Mouse (Mus musculus) MEL (cell line): ENCODE data around the gene Psen1.

Experiments
- BHLHE40 ChIP-seq: IDR thresholded peaks from 2 replicates; pipeline ENCODE4 v1.6.1; 2012; ENCODE audit warnings: low read depth, mild to moderate bottlenecking, inconsistent platforms, low read length, improper control_type of control experiment, borderline replicate concordance
- CTCF ChIP-seq, 3 experiments: IDR thresholded peaks in 2 of 3; conservative IDR thresholded peaks in 1 of 3; 2 replicates each; pipeline ENCODE4 v1.5.1; 2011 to 2012; ENCODE audit warnings: low read length in 3 of 3, low read depth in 2 of 3, mild to moderate bottlenecking in 2 of 3, improper control_type of control experiment in 1 of 3, inconsistent platforms in 1 of 3, mixed read lengths in 1 of 3, moderate library complexity in 1 of 3; ENCODE audit not compliant: control insufficient read depth in 1 of 3, insufficient read depth in 1 of 3, poor library complexity in 1 of 3, severe bottlenecking in 1 of 3
- EP300 ChIP-seq, 2 experiments: IDR thresholded peaks; 2 replicates each; pipeline ENCODE4 v1.6.1; 2011; ENCODE audit warnings: improper control_type of control experiment in 2 of 2, low read length in 2 of 2, low read depth in 1 of 2, mild to moderate bottlenecking in 1 of 2
- ETS1 ChIP-seq: IDR thresholded peaks from 2 replicates; pipeline ENCODE4 v1.6.1; 2012; ENCODE audit warnings: low read depth, mild to moderate bottlenecking, inconsistent platforms, low read length, improper control_type of control experiment, moderate library complexity
- GABPA ChIP-seq: IDR thresholded peaks from 2 replicates; pipeline ENCODE4 v1.6.1; 2012; ENCODE audit warnings: low read depth, mild to moderate bottlenecking, inconsistent platforms, low read length, improper control_type of control experiment, moderate library complexity
- GATA1 ChIP-seq: IDR thresholded peaks from 2 replicates; pipeline ENCODE4 v1.6.1; 2011; ENCODE audit warnings: low read depth, low read length, improper control_type of control experiment
- KAT2A ChIP-seq: conservative IDR thresholded peaks from 2 replicates; pipeline ENCODE4 v1.6.1; 2012; ENCODE audit warnings: low read depth, low read length, improper control_type of control experiment, inconsistent platforms
- MYB ChIP-seq: IDR thresholded peaks from 2 replicates; pipeline ENCODE4 v1.6.1; 2011; ENCODE audit warnings: mild to moderate bottlenecking, low read depth, low read length, improper control_type of control experiment
- MYC ChIP-seq: IDR thresholded peaks from 2 replicates; pipeline ENCODE4 v1.6.1; 2011; ENCODE audit warnings: low read depth, mild to moderate bottlenecking, low read length, improper control_type of control experiment, moderate library complexity
- POLR2A ChIP-seq, 2 experiments: IDR thresholded peaks; 2 replicates each; pipeline ENCODE4 v1.6.1; 2011 to 2012; ENCODE audit warnings: low read length in 2 of 2, mild to moderate bottlenecking in 2 of 2, control low read depth in 1 of 2, improper control_type of control experiment in 1 of 2, low read depth in 1 of 2, moderate library complexity in 1 of 2; ENCODE audit not compliant: control insufficient read depth in 1 of 2, insufficient read depth in 1 of 2, poor library complexity in 1 of 2
- POLR2AphosphoS2 ChIP-seq: IDR thresholded peaks from 2 replicates; pipeline ENCODE4 v1.6.1; 2011; ENCODE audit warnings: low read length, improper control_type of control experiment
- RCOR1 ChIP-seq: IDR thresholded peaks from 2 replicates; pipeline ENCODE4 v1.6.1; 2012; ENCODE audit warnings: low read depth, mild to moderate bottlenecking, inconsistent platforms, low read length, improper control_type of control experiment
- TAL1 ChIP-seq: IDR thresholded peaks from 2 replicates; pipeline ENCODE4 v1.6.1; 2012; ENCODE audit warnings: mild to moderate bottlenecking, inconsistent platforms, low read length, moderate library complexity, mixed read lengths

GRCm38 (mm10) chr12:83721281-83721680 is 33.3 kb downstream of the Psen1 start:
- TF ChIP-seq CTCF (IDR thresholded peaks at IDR 0.05 in 2 of 3, conservative IDR thresholded peaks at IDR 0.05 in 1 of 3; ENCODE audit: control insufficient read depth in 1 of 3, insufficient read depth in 1 of 3, low read depth in 2 of 3, low read length in 3 of 3, poor library complexity in 1 of 3, severe bottlenecking in 1 of 3) (no peak), KAT2A (no peak), ETS1 (no peak), EP300 (IDR thresholded peaks at IDR 0.05; ENCODE audit: low read depth in 1 of 2, low read length in 2 of 2) (no peak), BHLHE40 (no peak), POLR2A (IDR thresholded peaks at IDR 0.05; ENCODE audit: control insufficient read depth in 1 of 2, insufficient read depth in 1 of 2, low read depth in 1 of 2, low read length in 2 of 2, poor library complexity in 1 of 2) (no peak), GATA1 (no peak), GABPA (no peak), TAL1 (no peak), MYB (no peak), RCOR1 (no peak), MYC (no peak), POLR2AphosphoS2 (no peak)
